Mouse (Mus musculus): Measurements from ENCODE around the gene Slc28a1. TPM values are rescaled to one million over a fixed set of nuclear protein-coding genes. Genes with fewer than 3 reads are reported as not detected.

The Slc28a1 gene
- total and polyA plus RNA-seq, 3 experiments, result not detected

GRCm38 (mm10) chr7:81093420-81093965, 21.1 kb upstream of the Slc28a1 start:
- peaks cover 2 to 7% of the 10 kb centered on the region in 2 experiments; a peak in 3 of 4 replicates for H3K27me3 ChIP-seq (ENCODE audit: control insufficient read depth in 1 of 2, insufficient read depth in 2 of 2, low read length in 2 of 2)
- H3K79me2 ChIP-seq (ENCODE audit: control insufficient read depth, insufficient read depth, low read length, poor library complexity), result no peaks in the 10 kb centered on the region
- H3K4me3 ChIP-seq (ENCODE audit: control insufficient read depth in 1 of 2, insufficient read depth in 1 of 2, low read depth in 2 of 2, low read length in 2 of 2), result no peak overlapping the region
- TF ChIP-seq RCOR1 (IDR thresholded peaks at IDR 0.05; ENCODE audit: low read depth, low read length), result no peak
- no peak for TF ChIP-seq USF2 (IDR thresholded peaks at IDR 0.05; ENCODE audit: borderline replicate concordance in 1 of 2, insufficient read depth in 1 of 2, low read depth in 1 of 2, low read length in 2 of 2)
- no peak for TF ChIP-seq SIN3A (IDR thresholded peaks at IDR 0.05; ENCODE audit: low read length)
- no peak for TF ChIP-seq E2F4 (IDR thresholded peaks at IDR 0.05; ENCODE audit: borderline replicate concordance, low read depth, low read length)
- no peak for TF ChIP-seq GABPA (IDR thresholded peaks at IDR 0.05; ENCODE audit: low read depth, low read length)
- TF ChIP-seq ZKSCAN1 (IDR thresholded peaks at IDR 0.05; ENCODE audit: low read depth, low read length), result no peak
- TF ChIP-seq CHD2 (IDR thresholded peaks at IDR 0.05; ENCODE audit: low read length), result no peak
- no peak for TF ChIP-seq SMC3 (IDR thresholded peaks at IDR 0.05; ENCODE audit: low read depth, low read length)
- no peak for TF ChIP-seq USF1 (IDR thresholded peaks at IDR 0.05; ENCODE audit: low read depth, low read length)
- no peak for TF ChIP-seq TAL1 (IDR thresholded peaks at IDR 0.05; ENCODE audit: low read length)
- TF ChIP-seq ETS1 (IDR thresholded peaks at IDR 0.05; ENCODE audit: low read depth, low read length), result no peak
- no peak for TF ChIP-seq UBTF (IDR thresholded peaks at IDR 0.05; ENCODE audit: borderline replicate concordance, insufficient read depth, low read depth, low read length)
- TF ChIP-seq ZC3H11A (IDR thresholded peaks at IDR 0.05; ENCODE audit: low read depth, low read length), result no peak
- TF ChIP-seq POLR2AphosphoS2 (IDR thresholded peaks at IDR 0.05; ENCODE audit: low read length), result no peak
- TF ChIP-seq RAD21 (IDR thresholded peaks at IDR 0.05; ENCODE audit: low read depth, low read length), result no peak
- no peak for TF ChIP-seq MXI1 (IDR thresholded peaks at IDR 0.05; ENCODE audit: low read depth, low read length)
- TF ChIP-seq POLR2AphosphoS5 (IDR thresholded peaks at IDR 0.05; ENCODE audit: borderline replicate concordance, low read depth, low read length), result no peak
- no peak for TF ChIP-seq ELF1 (IDR thresholded peaks at IDR 0.05; ENCODE audit: low read depth, low read length)
- TF ChIP-seq KAT2A (conservative IDR thresholded peaks at IDR 0.05; ENCODE audit: low read depth, low read length), result no peak
- H3K4me1 ChIP-seq (ENCODE audit: control insufficient read depth in 1 of 2, insufficient read depth in 2 of 2, low read length in 2 of 2), result no peaks in the 10 kb centered on the region
- H3K9ac ChIP-seq (ENCODE audit: control insufficient read depth, low read depth, low read length, poor library complexity, severe bottlenecking), result no peak overlapping the region
- no peak overlapping the region for H3K27ac ChIP-seq (ENCODE audit: control insufficient read depth, low read depth, low read length)
- H3K36me3 ChIP-seq (ENCODE audit: control insufficient read depth in 1 of 2, insufficient read depth in 2 of 2, low read length in 2 of 2), result no peaks in the 10 kb centered on the region
- H3K9me3 ChIP-seq (replicated peaks; ENCODE audit: insufficient read depth, low read length), result no peaks in the 10 kb centered on the region
- DNase-seq (ENCODE audit: low read depth, low spot score), result no peak

DNA sequence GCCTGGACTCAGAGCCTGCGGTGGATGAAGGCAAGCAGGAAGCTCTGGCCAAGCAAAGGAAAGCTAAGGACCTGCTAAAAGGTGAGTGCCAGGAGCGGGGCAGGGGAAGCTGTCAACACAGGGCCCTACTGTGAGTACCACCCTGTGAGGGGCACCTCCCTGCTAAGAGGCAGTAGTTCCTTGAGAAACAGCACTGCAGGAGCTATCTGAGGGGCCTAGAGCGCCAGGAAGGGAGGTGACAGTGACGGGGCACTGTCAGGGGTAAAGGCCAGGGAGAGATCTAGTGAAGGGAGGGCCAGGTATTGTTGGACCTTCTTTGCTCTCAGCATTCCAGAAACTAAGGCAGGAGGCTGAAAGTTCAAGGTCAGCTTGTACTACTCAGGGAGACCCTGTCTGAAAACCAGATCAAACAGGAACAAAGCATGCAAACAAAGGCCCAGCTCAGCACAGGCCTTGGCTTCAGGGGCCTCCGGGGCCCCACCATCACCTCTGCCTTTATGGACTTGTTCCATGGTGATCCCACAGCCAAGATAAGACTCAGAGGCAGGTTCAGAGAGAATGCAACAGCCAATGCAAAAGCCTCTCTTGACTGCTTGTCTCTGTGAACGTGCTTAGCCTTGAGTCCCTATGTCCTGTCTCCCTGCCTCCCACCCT, 20.4 kb upstream of the Slc28a1 start:
- Histone ChIP-seq H3K4me3 (ENCODE audit: control insufficient read depth in 1 of 2, insufficient read depth in 1 of 2, low read depth in 2 of 2, low read length in 2 of 2) (no peak overlapping the region), H3K4me1 (ENCODE audit: control insufficient read depth in 1 of 2, insufficient read depth in 2 of 2, low read length in 2 of 2) (no peaks in the 10 kb centered on the region), H3K9ac (ENCODE audit: control insufficient read depth, low read depth, low read length, poor library complexity, severe bottlenecking) (no peak overlapping the region), H3K27ac (ENCODE audit: control insufficient read depth, low read depth, low read length) (no peak overlapping the region), H3K79me2 (ENCODE audit: control insufficient read depth, insufficient read depth, low read length, poor library complexity) (no peaks in the 10 kb centered on the region), H3K9me3 (replicated peaks; ENCODE audit: insufficient read depth, low read length) (no peaks in the 10 kb centered on the region), H3K27me3 (ENCODE audit: control insufficient read depth in 1 of 2, insufficient read depth in 2 of 2, low read length in 2 of 2) (peaks cover 2 to 9% of the 10 kb centered on the region in 2 experiments; a peak in 3 of 4 replicates), H3K36me3 (ENCODE audit: control insufficient read depth in 1 of 2, insufficient read depth in 2 of 2, low read length in 2 of 2) (no peaks in the 10 kb centered on the region)
- no peak for DNase-seq (ENCODE audit: low read depth, low spot score)
- TF ChIP-seq MYC (IDR thresholded peaks at IDR 0.05; ENCODE audit: low read depth, low read length) (no peak), POLR2AphosphoS2 (IDR thresholded peaks at IDR 0.05; ENCODE audit: low read length) (no peak), NELFE (IDR thresholded peaks at IDR 0.05; ENCODE audit: low read depth, low read length) (no peak), GABPA (IDR thresholded peaks at IDR 0.05; ENCODE audit: low read depth, low read length) (no peak), E2F4 (IDR thresholded peaks at IDR 0.05; ENCODE audit: borderline replicate concordance, low read depth, low read length) (no peak), MYB (IDR thresholded peaks at IDR 0.05; ENCODE audit: low read depth, low read length) (no peak), UBTF (IDR thresholded peaks at IDR 0.05; ENCODE audit: borderline replicate concordance, insufficient read depth, low read depth, low read length) (no peak), MAFK (IDR thresholded peaks at IDR 0.05; ENCODE audit: borderline replicate concordance, low read depth, low read length) (no peak), USF2 (IDR thresholded peaks at IDR 0.05; ENCODE audit: borderline replicate concordance in 1 of 2, insufficient read depth in 1 of 2, low read depth in 1 of 2, low read length in 2 of 2) (no peak), KAT2A (conservative IDR thresholded peaks at IDR 0.05; ENCODE audit: low read depth, low read length) (no peak), TBP (IDR thresholded peaks at IDR 0.05; ENCODE audit: low read depth, low read length) (no peak), POLR2A (IDR thresholded peaks at IDR 0.05; ENCODE audit: control insufficient read depth in 1 of 2, insufficient read depth in 1 of 2, low read depth in 1 of 2, low read length in 2 of 2, poor library complexity in 1 of 2) (no peak), RCOR1 (IDR thresholded peaks at IDR 0.05; ENCODE audit: low read depth, low read length) (no peak), CHD1 (IDR thresholded peaks at IDR 0.05; ENCODE audit: low read depth, low read length) (no peak), RAD21 (IDR thresholded peaks at IDR 0.05; ENCODE audit: low read depth, low read length) (no peak), ZC3H11A (IDR thresholded peaks at IDR 0.05; ENCODE audit: low read depth, low read length) (no peak), ETS1 (IDR thresholded peaks at IDR 0.05; ENCODE audit: low read depth, low read length) (no peak)

All from MEL (cell line).